Mouse (Mus musculus): ENCODE data around the gene Gnl3.
A peak's percentile ranks its signal among the peaks of the same experiment; 100 is the strongest.

The Gnl3 gene

GRCm38 (mm10) chr14:31018860-31019291 lies at the start of gene Gnl3, which contains the start of gene Pbrm1:
Gene Gnl3, minus strand, starts transcription at chr14:31019152.
Gene Pbrm1, plus strand, starts transcription at chr14:31019138.
- peak; percentile 98 for DNase-seq

GRCm38 (mm10) chr14:31062277-31062676 lies 43.3 kb upstream of the Gnl3 start:
- DNase-seq: peak; percentile 19 to 65

GRCm38 (mm10) chr14:31045817-31046216 lies 26.9 kb upstream of the Gnl3 start:
- DNase-seq: no peak

- no peak for DNase-seq
Measured at GRCm38 (mm10) chr14:31045296-31045695, 26.3 kb upstream of the Gnl3 start.

- peak in 1 of 2 experiments; percentile 35 for DNase-seq
Measured at GRCm38 (mm10) chr14:31025785-31026184, 6.8 kb upstream of the Gnl3 start.

- DNase-seq: peak; percentile 39 to 48
Measured at GRCm38 (mm10) chr14:31022579-31022978, 3.6 kb upstream of the Gnl3 start.

- peak; percentile 80 to 92 for DNase-seq
Measured at GRCm38 (mm10) chr14:31019331-31020205, 616 bp upstream of the Gnl3 start.

- DNase-seq: peak; percentile 17 to 32
Measured at GRCm38 (mm10) chr14:31017854-31018253, 1.1 kb downstream of the Gnl3 start.

GRCm38 (mm10) chr14:31016063-31016462 lies 2.9 kb downstream of the Gnl3 start:
- DNase-seq: no peak

GRCm38 (mm10) chr14:31013928-31014327 lies 5.0 kb downstream of the Gnl3 start:
- no peak for DNase-seq

GRCm38 (mm10) chr14:31011588-31011987 lies 7.4 kb downstream of the Gnl3 start:
- no peak for DNase-seq

GRCm38 (mm10) chr14:31006779-31007178 lies 12.2 kb downstream of the Gnl3 start:
- DNase-seq: no peak

- DNase-seq: no peak
Measured at GRCm38 (mm10) chr14:31004527-31004926, 14.4 kb downstream of the Gnl3 start.

GRCm38 (mm10) chr14:31001307-31002205 lies 17.4 kb downstream of the Gnl3 start, which contains the start of the genes Glt8d1 and Spcs1:
Gene Glt8d1, plus strand, starts transcription at chr14:31001400.
Gene Spcs1, minus strand, starts transcription at chr14:31001672.
- DNase-seq: peak; percentile 88 to 96

- no peak for DNase-seq
Measured at GRCm38 (mm10) chr14:31000816-31001306, 18.1 kb downstream of the Gnl3 start.

- DNase-seq: no peak
Measured at GRCm38 (mm10) chr14:31000356-31000755, 18.6 kb downstream of the Gnl3 start.

- DNase-seq: no peak
Measured at GRCm38 (mm10) chr14:30996417-30996816, 22.5 kb downstream of the Gnl3 start.

GRCm38 (mm10) chr14:30976222-30976621 lies 42.7 kb downstream of the Gnl3 start:
- peak; percentile 37 to 69 for DNase-seq

GRCm38 (mm10) chr14:30974204-30974603 lies 44.7 kb downstream of the Gnl3 start:
- peak; percentile 34 to 58 for DNase-seq

All from kidney, postnatal 36 days (tissue).